Mouse (Mus musculus) bone marrow macrophage, adult 2 months (primary cell): Measurements from ENCODE around the gene Ntrk2. TPM values are rescaled to one million over a fixed set of nuclear protein-coding genes. Genes with fewer than 3 reads are reported as not detected.

Experiments
- H3K27ac ChIP-seq: 2 replicates; pipeline ENCODE4 v1.5.1; 2012; ENCODE audit warnings: low read depth, low read length; ENCODE audit not compliant: insufficient read depth
- H3K4me1 ChIP-seq: 2 replicates; pipeline ENCODE4 v1.6.1; 2012; ENCODE audit warnings: low read length; ENCODE audit not compliant: control insufficient read depth, insufficient read depth
- H3K4me3 ChIP-seq: 2 replicates; pipeline ENCODE4 v1.5.1; 2012; ENCODE audit warnings: mild to moderate bottlenecking, low read length, moderate library complexity; ENCODE audit not compliant: insufficient read depth
- CTCF ChIP-seq: IDR thresholded peaks from 2 replicates; pipeline ENCODE4 v1.5.1; 2012; ENCODE audit warnings: low read depth, mild to moderate bottlenecking, low read length, moderate library complexity
- POLR2A ChIP-seq: IDR thresholded peaks from 2 replicates; pipeline ENCODE4 v1.6.1; 2012; ENCODE audit warnings: mild to moderate bottlenecking, low read depth, low read length, borderline replicate concordance
- polyA plus RNA-seq: library from polyadenylated mRNA; stranded (reverse); fragments of >200 nt; gene quantifications from 2 replicates; pipeline ENCODE4 v1.2.4, GENCODE M21; 2012; ENCODE audit not compliant: missing spikeins, insufficient read depth, insufficient read length

Gene Ntrk2
- polyA plus RNA-seq, 1 experiment = not detected

GRCm38 (mm10) chr13:59119596-59120394, 313.4 kb downstream of the Ntrk2 start:
- no peak overlapping the region for H3K27ac ChIP-seq
- no peak overlapping the region for H3K4me3 ChIP-seq
- no peak for TF ChIP-seq POLR2A
- TF ChIP-seq CTCF = no peak

GRCm38 (mm10) chr13:59143141-59143744, 336.9 kb downstream of the Ntrk2 start:
- Histone ChIP-seq H3K4me3 (no peak overlapping the region), H3K27ac (no peak overlapping the region), H3K4me1 (no peaks in the 10 kb centered on the region)
- TF ChIP-seq CTCF (no peak), POLR2A (no peak)

More at GRCm38 (mm10) chr13:59119596-59120394, 313.4 kb downstream of the Ntrk2 start:
- H3K4me1 ChIP-seq = no peaks in the 10 kb centered on the region

GRCm38 (mm10) chr13:59144321-59144856, 338.0 kb downstream of the Ntrk2 start:
- Histone ChIP-seq H3K4me1 (no peaks in the 10 kb centered on the region), H3K4me3 (no peak overlapping the region), H3K27ac (no peak overlapping the region)
- TF ChIP-seq POLR2A = no peak

- TF ChIP-seq CTCF (no peak), POLR2A (no peak)
- Histone ChIP-seq H3K4me1 (no peaks in the 10 kb centered on the region), H3K27ac (no peak overlapping the region), H3K4me3 (no peak overlapping the region)
Observed at GRCm38 (mm10) chr13:59145677-59146555, 339.5 kb downstream of the Ntrk2 start.

GRCm38 (mm10) chr13:59146616-59147015, 340.2 kb downstream of the Ntrk2 start:
- no peak for TF ChIP-seq CTCF
- TF ChIP-seq POLR2A = no peak
- H3K4me3 ChIP-seq = no peak overlapping the region

GRCm38 (mm10) chr13:59147976-59148375, 341.6 kb downstream of the Ntrk2 start:
- TF ChIP-seq CTCF = no peak
- TF ChIP-seq POLR2A = no peak
- Histone ChIP-seq H3K27ac (no peak overlapping the region), H3K4me3 (no peak overlapping the region), H3K4me1 (no peaks in the 10 kb centered on the region)

More at GRCm38 (mm10) chr13:59146616-59147015, 340.2 kb downstream of the Ntrk2 start:
- Histone ChIP-seq H3K27ac (no peak overlapping the region), H3K4me1 (no peaks in the 10 kb centered on the region)

- Histone ChIP-seq H3K4me3 (no peak overlapping the region), H3K4me1 (no peaks in the 10 kb centered on the region), H3K27ac (no peak overlapping the region)
- no peak for TF ChIP-seq CTCF
- no peak for TF ChIP-seq POLR2A
Observed at GRCm38 (mm10) chr13:59148793-59149192, 342.4 kb downstream of the Ntrk2 start.

GRCm38 (mm10) chr13:59164015-59164414, 357.6 kb downstream of the Ntrk2 start:
- Histone ChIP-seq H3K4me1 (no peaks in the 10 kb centered on the region), H3K4me3 (no peak overlapping the region), H3K27ac (no peak overlapping the region)
- TF ChIP-seq CTCF = no peak
- TF ChIP-seq POLR2A = no peak

GRCm38 (mm10) chr13:59173840-59174239, 367.5 kb downstream of the Ntrk2 start:
- Histone ChIP-seq H3K4me3 (no peak overlapping the region), H3K4me1 (no peaks in the 10 kb centered on the region), H3K27ac (no peak overlapping the region)
- TF ChIP-seq CTCF (no peak), POLR2A (no peak)

DNA sequence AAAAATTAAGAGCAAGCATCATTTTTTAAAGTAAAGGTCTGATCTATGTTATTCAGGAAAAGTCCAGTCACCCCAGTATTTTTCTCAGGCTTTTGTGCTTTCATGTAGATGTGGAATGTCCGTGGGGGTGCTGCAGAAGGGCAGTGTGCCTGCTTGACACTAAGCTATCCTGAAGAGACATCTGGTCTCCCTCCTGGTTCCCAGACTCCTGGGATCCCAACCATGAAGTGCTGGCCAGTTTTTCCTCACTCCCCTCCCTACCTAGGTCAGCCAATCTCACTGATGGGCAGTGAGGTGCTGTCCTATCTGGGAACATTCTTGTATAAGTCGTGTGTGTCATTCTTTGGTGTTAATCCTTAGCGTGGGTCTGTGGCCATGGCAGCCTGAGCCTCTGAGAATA, 369.7 kb downstream of the Ntrk2 start:
- TF ChIP-seq CTCF (no peak), POLR2A (no peak)
- H3K27ac ChIP-seq = no peak overlapping the region
- no peak overlapping the region for H3K4me3 ChIP-seq
- H3K4me1 ChIP-seq = no peaks in the 10 kb centered on the region
